Mouse (Mus musculus) cerebellum, postnatal 25 days (tissue): ENCODE measurements around the gene Gtpbp1.

Source experiments
- DNase-seq, 2 experiments: peaks; one replicate each; pipeline ENCODE4 v3.0.0; 2021; ENCODE audit warnings: mixed read lengths in 2 of 2

Gtpbp1 gene

GRCm38 (mm10) chr15:79727840-79728239, 37.2 kb downstream of the Gtpbp1 start:
- DNase-seq = no peak

- peak; percentile 56 to 65 for DNase-seq
Observed at GRCm38 (mm10) chr15:79728311-79728710, 37.7 kb downstream of the Gtpbp1 start.

- DNase-seq = no peak
Observed at GRCm38 (mm10) chr15:79728731-79729388, 38.2 kb downstream of the Gtpbp1 start.

- no peak for DNase-seq
Observed at GRCm38 (mm10) chr15:79731554-79731953, 40.9 kb downstream of the Gtpbp1 start.

GRCm38 (mm10) chr15:79733192-79733591, 42.5 kb downstream of the Gtpbp1 start:
- DNase-seq = no peak

GRCm38 (mm10) chr15:79733640-79734039, 43.0 kb downstream of the Gtpbp1 start:
- no peak for DNase-seq

GRCm38 (mm10) chr15:79734311-79734710, 43.7 kb downstream of the Gtpbp1 start:
- no peak for DNase-seq

- no peak for DNase-seq
Observed at GRCm38 (mm10) chr15:79740739-79741138, 50.1 kb downstream of the Gtpbp1 start.

- DNase-seq = peak; percentile 33 to 57
Observed at GRCm38 (mm10) chr15:79741173-79741858, 50.7 kb downstream of the Gtpbp1 start.

- peak; percentile 96 to 98 for DNase-seq
Observed at GRCm38 (mm10) chr15:79741921-79742705, 51.5 kb downstream of the Gtpbp1 start, which contains the start of gene Sun2. Sun2 (minus strand) TSS chr15:79742536.

- DNase-seq = no peak
Observed at GRCm38 (mm10) chr15:79742706-79743023, 52.0 kb downstream of the Gtpbp1 start.

GRCm38 (mm10) chr15:79744001-79744400, 53.4 kb downstream of the Gtpbp1 start:
- DNase-seq = peak in 1 of 2 experiments; percentile 6

GRCm38 (mm10) chr15:79744742-79745141, 54.1 kb downstream of the Gtpbp1 start:
- DNase-seq = no peak

GRCm38 (mm10) chr15:79745312-79745711, 54.7 kb downstream of the Gtpbp1 start:
- DNase-seq = no peak

- DNase-seq = no peak
Observed at GRCm38 (mm10) chr15:79745883-79746282, 55.2 kb downstream of the Gtpbp1 start.

GRCm38 (mm10) chr15:79747998-79748397, 57.4 kb downstream of the Gtpbp1 start:
- DNase-seq = peak; percentile 58 to 67

- no peak for DNase-seq
Observed at GRCm38 (mm10) chr15:79749162-79749561, 58.5 kb downstream of the Gtpbp1 start.

- no peak for DNase-seq
Observed at GRCm38 (mm10) chr15:79750266-79750665, 59.6 kb downstream of the Gtpbp1 start.

- DNase-seq = no peak
Observed at GRCm38 (mm10) chr15:79751772-79752171, 61.1 kb downstream of the Gtpbp1 start.

- DNase-seq = peak; percentile 88
Observed at GRCm38 (mm10) chr15:79752742-79753419, 62.2 kb downstream of the Gtpbp1 start.

- DNase-seq = no peak
Observed at GRCm38 (mm10) chr15:79753420-79753752, 62.7 kb downstream of the Gtpbp1 start.

GRCm38 (mm10) chr15:79753873-79754272, 63.2 kb downstream of the Gtpbp1 start:
- no peak for DNase-seq

- DNase-seq = no peak
Observed at GRCm38 (mm10) chr15:79755176-79755575, 64.5 kb downstream of the Gtpbp1 start.
